Mouse (Mus musculus): ENCODE measurements around the gene Akirin1. TPM values are rescaled to one million over a fixed set of nuclear protein-coding genes. Genes with fewer than 3 reads are reported as not detected.

Akirin1 gene
- polyA plus RNA-seq (2015; fragmentation: Nextera tagmentation; extraction: Ambion mirVana), result 39.9 and 47.0 TPM in 2 replicates

GRCm38 (mm10) chr4:123750152-123750651 is at the start of gene Akirin1:
Gene Akirin1 (minus strand): TSS chr4:123750345.

DNA sequence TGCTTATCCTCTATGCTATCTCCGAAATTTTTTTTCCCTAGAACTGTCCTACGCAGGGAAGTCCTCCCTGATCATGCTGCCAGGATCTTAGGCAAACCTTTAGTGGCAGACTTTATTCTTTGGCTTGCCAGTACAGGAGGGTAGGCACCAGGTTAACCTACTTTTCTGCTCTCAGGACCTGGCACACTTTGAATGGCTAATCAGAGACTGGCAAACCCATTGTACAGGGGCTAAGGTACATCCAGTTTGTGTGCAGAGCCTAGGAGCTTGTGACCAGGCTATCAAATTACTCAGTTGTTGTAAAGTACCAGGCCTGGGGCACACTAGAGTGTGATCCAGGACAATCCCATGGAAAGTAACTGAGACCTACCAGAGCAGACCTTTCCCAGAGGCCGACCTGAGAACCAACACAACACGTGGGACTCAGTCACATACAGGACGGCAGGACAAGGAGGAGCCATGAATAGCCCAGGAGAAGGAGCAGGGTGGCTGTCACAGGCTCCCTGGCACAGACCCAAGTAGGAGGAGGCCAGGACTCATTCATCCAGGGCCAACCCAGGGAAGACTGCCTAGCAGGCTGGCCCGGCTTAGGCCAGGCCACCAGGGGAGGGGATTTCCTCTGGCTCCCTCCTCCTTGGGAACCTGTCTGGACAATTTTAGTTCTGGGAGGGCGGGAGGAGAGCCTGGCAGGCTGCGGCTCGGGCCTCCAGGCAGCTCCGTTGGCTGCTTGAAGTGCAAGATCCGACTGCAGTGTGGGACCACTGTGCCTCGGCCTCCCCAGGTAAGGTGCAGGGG is 37.2 kb upstream of the Akirin1 start, which contains the start of gene Rhbdl2:
Gene Rhbdl2, plus strand, starts transcription at position 684 of the 795 bp plus-strand sequence.

GRCm38 (mm10) chr4:123717574-123718433 is 32.3 kb downstream of the Akirin1 start, which contains the start of gene Ndufs5:
Gene Ndufs5 (minus strand): TSS chr4:123718202.

Other genes with a start within 250 kb of the Akirin1 start
- 28.9 and 34.6 TPM in 2 replicates for gene Macf1, start 66.0 kb downstream of the Akirin1 start, polyA plus RNA-seq (2015; fragmentation: Nextera tagmentation; extraction: Ambion mirVana)
- 391 and 407 TPM in 2 replicates for gene Ndufs5, start 32.1 kb downstream of the Akirin1 start, polyA plus RNA-seq (2015; fragmentation: Nextera tagmentation; extraction: Ambion mirVana)
- 10.7 and 11.2 TPM in 2 replicates for gene Rhbdl2, start 37.5 kb upstream of the Akirin1 start, polyA plus RNA-seq (2015; fragmentation: Nextera tagmentation; extraction: Ambion mirVana)
- not detected in 2 replicates for gene 4933427I04Rik, start 109.3 kb upstream of the Akirin1 start, polyA plus RNA-seq (2015; fragmentation: Nextera tagmentation; extraction: Ambion mirVana)
- gene Mycbp, start 154.5 kb upstream of the Akirin1 start, polyA plus RNA-seq (2015; fragmentation: Nextera tagmentation; extraction: Ambion mirVana), result 45.4 and 49.1 TPM in 2 replicates
- gene Rragc, start 167.1 kb upstream of the Akirin1 start, polyA plus RNA-seq (2015; fragmentation: Nextera tagmentation; extraction: Ambion mirVana), result 42.6 and 48.2 TPM in 2 replicates
- not detected in 2 replicates for gene 4930535I16Rik, start 167.7 kb upstream of the Akirin1 start, polyA plus RNA-seq (2015; fragmentation: Nextera tagmentation; extraction: Ambion mirVana)

Measured in urinary bladder, postnatal 0 days (tissue).